Mouse (Mus musculus) cortical plate, adult 2 months (tissue): ENCODE results near the gene Wdr72.

Experiments used
- CTCF ChIP-seq: fragments of 200-500 bp; IDR thresholded peaks from 2 replicates; pipeline ENCODE4 v1.5.1; 2011; ENCODE audit warnings: mild to moderate bottlenecking, control low read depth, low read length; ENCODE audit not compliant: insufficient read depth; ENCODE audit errors: extremely low read depth
- POLR2A ChIP-seq: fragments of 200-500 bp; IDR thresholded peaks from 2 replicates; pipeline ENCODE4 v1.6.1; 2011; ENCODE audit warnings: mild to moderate bottlenecking, low read length, control low read depth; ENCODE audit not compliant: insufficient read depth; ENCODE audit errors: extremely low read depth

GRCm38 (mm10) chr9:74145203-74145602, 35.0 kb downstream of the Wdr72 start:
- TF ChIP-seq POLR2A (no peak), CTCF (no peak)
